Mouse (Mus musculus) left cerebral cortex, adult 2 months (tissue): Measurements from ENCODE around the gene B4gat1. TPM values are rescaled to one million over a fixed set of nuclear protein-coding genes. Genes with fewer than 3 reads are reported as not detected.
A peak's percentile ranks its signal among the peaks of the same experiment; 100 is the strongest.
"Not testable (repeated sequence)": the region's sequence is repeated elsewhere in the genome, so short reads cannot be mapped to it uniquely, and the experiment has no call there.

ENCODE experiments used
- DNase-seq, 2 experiments: peaks; one replicate each; pipeline ENCODE4 v3.0.0; 2021 to 2022; ENCODE audit warnings: low spot score in 2 of 2, mixed read lengths in 1 of 2; ENCODE audit errors: extremely low spot score in 1 of 2
- H3K27ac ChIP-seq: fragments of 200-600 bp; 2 replicates; pipeline ENCODE4 v1.8.1; 2022
- H3K4me3 ChIP-seq: fragments of 200-600 bp; 2 replicates; pipeline ENCODE4 v1.8.1; 2022
- CTCF ChIP-seq: fragments of 200-600 bp; IDR thresholded peaks from 2 replicates; pipeline ENCODE4 v1.8.1; 2022; ENCODE audit warnings: antibody characterized with exemption, mild to moderate bottlenecking, moderate library complexity
- intact Hi-C: fragments of 180-260 bp; cut with DNase I; formaldehyde crosslinking; loops from one replicate; pipeline ENCODE4 v1.15.1; 2025
- long read RNA-seq, 2 experiments: library from polyadenylated mRNA; stranded (forward); transcript quantifications; one replicate each; pipeline ENCODE4 v2.0.0; 2021; ENCODE audit warnings: borderline mapping rate in 2 of 2
- total RNA-seq, 2 experiments: library from RNA; stranded (reverse); gene quantifications; 2 replicates each; pipeline ENCODE4 v1.2.3; 2021

Gene B4gat1
- 100 to 1,000 TPM; 109 to 131 TPM for total RNA-seq
- long read RNA-seq, experiment 1, transcript B4gat1-201 (2 exons, 2,032 nt), result major isoform, 163 of 166 reads
- long read RNA-seq, experiment 1, partial matches to known transcripts, result 0 of 166 reads
- long read RNA-seq, experiment 1, other reads (novel, unspliced or antisense), result 0 of 166 reads
- long read RNA-seq, experiment 2, transcript B4gat1-201 (2 exons, 2,032 nt), result major isoform, 94 of 98 reads
- long read RNA-seq, experiment 2, partial matches to known transcripts, result 0 of 98 reads
- long read RNA-seq, experiment 2, other reads (novel, unspliced or antisense), result 0 of 98 reads

GRCm38 (mm10) chr19:5038709-5039156 is at the start of gene B4gat1, which contains the start of gene AC124502.3:
Gene B4gat1 (plus strand): TSS chr19:5038826.
Gene AC124502.3 (plus strand): TSS chr19:5038891.
- intact Hi-C loops, result no loop called here
- H3K27ac ChIP-seq, result peak within 1 kb of the TSS; percentile 99
- DNase-seq, result peak; percentile 91

GRCm38 (mm10) chr19:4989013-4989412 is 49.6 kb upstream of the B4gat1 start:
- DNase-seq, result peak; percentile 60 to 70
- Histone ChIP-seq H3K4me3 (peak overlapping the region; percentile 76), H3K27ac (peak overlapping the region; percentile 86)
- intact Hi-C loops, result loop anchor here (1.0 kb wide), 1 partner anchor 12 kb away; no protein-coding TSS in a partner anchor
- TF ChIP-seq CTCF, result no peak

More at GRCm38 (mm10) chr19:5038709-5039156, at the start of gene B4gat1, which contains the start of gene AC124502.3:
- TF ChIP-seq CTCF, result peak; percentile 42
- peak within 1 kb of the TSS; percentile 67 for H3K4me3 ChIP-seq

- no peak for TF ChIP-seq CTCF
- intact Hi-C loops, result loop anchor here (1.0 kb wide), 1 partner anchor 12 kb away; no protein-coding TSS in a partner anchor
- Histone ChIP-seq H3K4me3 (peak overlapping the region; percentile 76), H3K27ac (peak overlapping the region; percentile 86)
- DNase-seq, result peak; percentile 83 to 91
These were observed 49.0 kb upstream of the B4gat1 start for GRCm38 (mm10) chr19:4989434-4990255.

GRCm38 (mm10) chr19:4990256-4990625 is 48.4 kb upstream of the B4gat1 start, which contains the start of gene Npas4:
Gene Npas4 (minus strand): TSS chr19:4990316.
- TF ChIP-seq CTCF, result no peak
- peak within 1 kb of the TSS; percentile 86 for H3K27ac ChIP-seq
- H3K4me3 ChIP-seq, result peak within 1 kb of the TSS; percentile 76
- intact Hi-C loops, result no loop called here
- DNase-seq, result no peak

- DNase-seq, result peak; percentile 55 to 65
- TF ChIP-seq CTCF, result no peak
- intact Hi-C loops, result no loop called here
- H3K27ac ChIP-seq, result peak overlapping the region; percentile 82
- H3K4me3 ChIP-seq, result peak overlapping the region; percentile 24; the same call in 1 of the 2 replicates
These were observed 47.9 kb upstream of the B4gat1 start for GRCm38 (mm10) chr19:4990716-4991115.

- H3K4me3 ChIP-seq, result no peak overlapping the region
- DNase-seq, result no peak
- intact Hi-C loops, result no loop called here
- H3K27ac ChIP-seq, result peak overlapping the region; percentile 90
- no peak for TF ChIP-seq CTCF
These were observed 46.3 kb upstream of the B4gat1 start for GRCm38 (mm10) chr19:4992371-4992770.

- Histone ChIP-seq H3K4me3 (no peak overlapping the region), H3K27ac (peak overlapping the region; percentile 90)
- intact Hi-C loops, result no loop called here
- TF ChIP-seq CTCF, result no peak
- DNase-seq, result peak; percentile 87
These were observed 45.7 kb upstream of the B4gat1 start for GRCm38 (mm10) chr19:4992904-4993303.

GRCm38 (mm10) chr19:4994043-4994442 is 44.6 kb upstream of the B4gat1 start:
- Histone ChIP-seq H3K4me3 (no peak overlapping the region), H3K27ac (peak overlapping the region; percentile 92)
- DNase-seq, result peak; percentile 80 to 86
- intact Hi-C loops, result no loop called here
- no peak for TF ChIP-seq CTCF

GRCm38 (mm10) chr19:4999445-5000140 is 39.0 kb upstream of the B4gat1 start:
- intact Hi-C loops, result no loop called here
- no peak overlapping the region for H3K4me3 ChIP-seq
- no peak for TF ChIP-seq CTCF
- DNase-seq, result peak in 1 of 2 experiments; percentile 60
- peak overlapping the region; percentile 63 for H3K27ac ChIP-seq

GRCm38 (mm10) chr19:5001666-5002406 is 36.8 kb upstream of the B4gat1 start:
- DNase-seq, result peak; percentile 90 to 94
- H3K27ac ChIP-seq, result peak overlapping the region; percentile 90
- intact Hi-C loops, result loop anchor here (1.0 kb wide), 3 partner anchors 13 to 40 kb away; partner anchors contain the start of gene Mrpl11
- H3K4me3 ChIP-seq, result peak overlapping the region; percentile 26
- peak; percentile 86 for TF ChIP-seq CTCF

- intact Hi-C loops, DNase-seq, H3K27ac ChIP-seq: not testable (repeated sequence)
These were observed 35.0 kb upstream of the B4gat1 start for GRCm38 (mm10) chr19:5003644-5004043.

More at GRCm38 (mm10) chr19:5003644-5004043, 35.0 kb upstream of the B4gat1 start:
- H3K4me3 ChIP-seq, result not testable (repeated sequence)
